Mouse (Mus musculus) left cerebral cortex, adult 8-10 months (tissue): Measurements from ENCODE around the gene Col8a1. TPM values are rescaled to one million over a fixed set of nuclear protein-coding genes. Genes with fewer than 3 reads are reported as not detected.

Experiments
- total RNA-seq, 4 experiments: library from RNA; stranded (reverse); gene quantifications; 2 replicates each; pipeline ENCODE4 v1.2.4; 2022

Gene Col8a1
- total RNA-seq, 4 experiments from 2014 or later, result 1.7 to 2.6 (median 1.8) TPM

Other genes starting within 250 kb of the Col8a1 start
- 10 to 100 TPM; 19.5 to 24.8 (median 21.3) TPM for gene Cmss1, start 147.9 kb downstream of the Col8a1 start, total RNA-seq